Mouse (Mus musculus) kidney, adult 2 months (tissue): ENCODE measurements around the gene Catsper1. TPM values are rescaled to one million over a fixed set of nuclear protein-coding genes. Genes with fewer than 3 reads are reported as not detected.
A peak's percentile ranks its signal among the peaks of the same experiment; 100 is the strongest.

ENCODE experiments used
- DNase-seq: peaks from one replicate; pipeline ENCODE4 v3.0.0; 2021
- H3K27ac ChIP-seq: fragments of 200-500 bp; 2 replicates; pipeline ENCODE4 v1.5.1; 2012; ENCODE audit warnings: low read depth, low read length, control low read depth, inconsistent platforms; ENCODE audit not compliant: insufficient read depth
- H3K27me3 ChIP-seq: fragments of 200-500 bp; replicated peaks from 2 replicates; pipeline ENCODE4 v1.6.1; 2012; ENCODE audit warnings: mild to moderate bottlenecking, moderate library complexity, low read length, inconsistent platforms; ENCODE audit not compliant: control insufficient read depth, insufficient read depth
- H3K36me3 ChIP-seq: fragments of 200-500 bp; 2 replicates; pipeline ENCODE4 v1.6.1; 2012; ENCODE audit warnings: mild to moderate bottlenecking, moderate library complexity, low read length, inconsistent platforms; ENCODE audit not compliant: control insufficient read depth, insufficient read depth
- H3K4me1 ChIP-seq: fragments of 200-500 bp; 2 replicates; pipeline ENCODE4 v1.6.1; 2011; ENCODE audit warnings: low read length; ENCODE audit not compliant: control insufficient read depth, insufficient read depth
- H3K4me3 ChIP-seq: fragments of 200-500 bp; 2 replicates; pipeline ENCODE4 v1.5.1; 2011; ENCODE audit warnings: mild to moderate bottlenecking, low read depth, low read length, control low read depth; ENCODE audit not compliant: insufficient read depth
- CTCF ChIP-seq: fragments of 200-500 bp; conservative IDR thresholded peaks from 2 replicates; pipeline ENCODE4 v1.5.1; 2011; ENCODE audit warnings: low read depth, mild to moderate bottlenecking, control low read depth, low read length, moderate library complexity, mixed read lengths; ENCODE audit not compliant: insufficient read depth, insufficient read length
- POLR2A ChIP-seq: fragments of 200-500 bp; IDR thresholded peaks from one replicate; pipeline ENCODE4 v1.6.1; 2011; ENCODE audit warnings: low read depth, low read length, control low read depth
- WGBS: fragments of 180-500 bp; shearing (Covaris S2); methylation state at CpG from one replicate; pipeline ENCODE4 v1.1.7; 2018; 5-methylcytosine and 5-hydroxymethylcytosine counted together
- polyA plus RNA-seq: library from polyadenylated mRNA; depleted of rRNA; stranded (reverse); fragments of >200 nt; gene quantifications from 2 replicates; pipeline ENCODE4 v1.2.3, GENCODE M21; 2012

Gene Catsper1
- polyA plus RNA-seq, 1 experiment: not detected

DNA sequence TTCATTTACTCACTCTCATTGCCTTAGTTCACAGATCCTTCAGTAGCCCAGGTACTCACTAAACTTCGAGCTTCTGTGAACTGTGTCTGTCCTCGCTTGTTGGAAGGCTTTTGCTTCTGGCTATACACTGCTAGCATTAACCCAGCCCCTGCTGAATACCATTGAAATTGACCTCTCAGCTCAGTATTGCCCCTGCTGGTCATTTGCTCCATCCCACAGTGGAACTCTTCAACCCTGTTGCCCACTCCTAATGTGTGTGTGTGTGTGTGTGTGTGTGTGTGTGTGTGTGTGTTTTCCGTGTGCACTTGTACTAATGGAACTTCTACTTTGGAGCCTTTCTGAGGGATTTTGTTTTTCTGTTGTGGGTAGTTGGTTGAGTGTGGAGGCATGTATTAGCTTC lies 35.4 kb downstream of the Catsper1 start:
- 77% methylated on average over 3 of the region's 3 CpGs for WGBS
- peaks cover 9% of the 10 kb centered on the region for H3K4me1 ChIP-seq
- peaks cover 1% of the 10 kb centered on the region; the same call in 1 of the 2 replicates for H3K36me3 ChIP-seq
- no peak overlapping the region for H3K4me3 ChIP-seq
- no peak for DNase-seq
- TF ChIP-seq POLR2A: no peak
- no peak for TF ChIP-seq CTCF
- H3K27me3 ChIP-seq: no peaks in the 10 kb centered on the region
- H3K27ac ChIP-seq: no peak overlapping the region

DNA sequence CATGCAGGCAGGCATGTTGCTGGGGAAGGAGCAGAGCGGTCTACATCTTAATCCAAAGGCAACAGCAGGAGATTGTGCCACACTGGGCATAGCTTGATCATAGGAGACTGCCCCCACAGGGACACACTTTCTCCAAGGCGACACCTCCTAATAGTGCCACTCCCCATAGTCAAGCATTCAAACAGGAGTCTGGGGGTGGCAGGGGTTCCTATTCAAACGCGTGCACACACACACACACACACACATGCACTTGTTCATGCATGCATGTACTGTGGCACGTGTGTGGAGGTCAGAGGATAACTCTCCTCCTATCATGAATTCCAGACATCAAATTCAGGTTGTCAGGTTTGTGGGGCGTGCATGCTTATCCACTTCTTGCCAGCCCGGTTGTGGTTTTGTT lies 37.2 kb downstream of the Catsper1 start:
- TF ChIP-seq CTCF (no peak), POLR2A (no peak)
- H3K4me1 ChIP-seq: peaks cover 6% of the 10 kb centered on the region
- H3K36me3 ChIP-seq: peaks cover 1% of the 10 kb centered on the region; the same call in 1 of the 2 replicates
- H3K4me3 ChIP-seq: no peak overlapping the region
- WGBS: 94% methylated on average over 7 of the region's 7 CpGs
- no peaks in the 10 kb centered on the region for H3K27me3 ChIP-seq
- no peak for DNase-seq
- H3K27ac ChIP-seq: no peak overlapping the region

DNA sequence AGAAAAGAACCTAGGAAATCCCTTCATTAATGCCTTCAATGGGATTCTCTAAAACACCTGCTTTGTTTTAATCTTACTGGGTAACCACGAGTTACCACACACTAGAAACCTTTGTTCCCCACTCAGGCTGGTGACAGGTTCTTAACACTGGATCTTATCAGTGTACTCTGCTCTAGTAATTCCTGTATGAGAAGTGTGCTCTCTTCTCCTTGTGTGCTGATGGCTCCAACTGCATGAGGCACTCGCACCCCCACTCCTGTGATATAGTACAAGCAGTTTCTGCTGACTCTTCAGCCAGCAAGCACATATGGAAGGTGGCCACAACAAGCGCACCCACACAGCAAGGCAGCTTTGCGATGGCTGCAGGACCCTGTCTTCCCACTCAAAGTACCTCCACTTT lies 38.6 kb downstream of the Catsper1 start:
- Histone ChIP-seq H3K27ac (no peak overlapping the region), H3K27me3 (no peaks in the 10 kb centered on the region), H3K36me3 (peaks cover 1% of the 10 kb centered on the region; the same call in 1 of the 2 replicates), H3K4me3 (no peak overlapping the region), H3K4me1 (no peaks in the 10 kb centered on the region)
- no peak for TF ChIP-seq POLR2A
- no peak for DNase-seq
- WGBS: 90% methylated on average over 4 of the region's 4 CpGs

DNA sequence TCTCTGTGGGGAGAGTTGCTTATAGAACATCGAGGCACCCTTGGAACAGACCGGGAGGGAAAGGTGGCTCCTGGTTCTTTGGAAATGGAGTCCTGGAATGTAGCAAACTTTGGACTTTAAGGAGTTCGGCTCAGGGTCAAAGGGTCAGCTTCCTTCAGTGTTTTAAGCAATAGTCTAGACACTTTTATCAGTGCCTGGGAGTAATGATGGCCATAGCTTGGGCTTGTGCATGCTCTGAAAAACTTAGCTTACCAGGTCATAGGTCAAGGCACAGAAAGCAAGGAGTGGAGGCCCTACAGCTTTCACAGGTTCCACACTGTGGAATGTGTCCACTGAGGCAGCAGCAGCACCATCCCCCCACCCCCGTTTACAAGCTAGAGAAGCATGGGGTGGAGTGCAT lies 39.2 kb downstream of the Catsper1 start:
- Histone ChIP-seq H3K27me3 (no peaks in the 10 kb centered on the region), H3K4me3 (no peak overlapping the region), H3K27ac (no peak overlapping the region), H3K36me3 (peaks cover 1% of the 10 kb centered on the region; the same call in 1 of the 2 replicates), H3K4me1 (no peaks in the 10 kb centered on the region)
- TF ChIP-seq POLR2A (no peak), CTCF (no peak)
- peak; percentile 23 for DNase-seq
- WGBS: 54% methylated on average over 4 of the region's 4 CpGs

DNA sequence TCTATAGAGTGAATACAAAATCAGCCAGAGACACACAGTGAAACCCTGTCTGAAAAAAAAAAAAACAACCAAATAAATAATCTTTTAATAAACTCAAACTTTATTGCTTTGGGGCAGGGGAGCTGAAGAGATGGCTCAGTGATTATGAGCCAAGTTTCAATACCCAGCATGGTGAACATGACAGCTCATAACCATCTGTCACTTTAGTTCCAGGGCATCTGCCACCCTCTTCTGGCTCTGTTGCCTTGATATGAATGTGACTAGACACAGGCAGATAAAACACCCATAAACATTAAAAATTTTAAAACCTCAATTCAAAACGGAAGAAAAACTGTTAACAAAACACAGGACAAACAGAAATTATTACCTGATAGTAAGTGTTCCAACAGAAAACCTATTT lies 41.9 kb downstream of the Catsper1 start:
- H3K4me1 ChIP-seq: no peaks in the 10 kb centered on the region
- WGBS: 91% methylated on average over 1 of the region's 1 CpGs
- DNase-seq: no peak
- H3K4me3 ChIP-seq: no peak overlapping the region
- no peak overlapping the region for H3K27ac ChIP-seq
- TF ChIP-seq POLR2A: no peak
- TF ChIP-seq CTCF: no peak
- H3K36me3 ChIP-seq: peaks cover 9% of the 10 kb centered on the region
- H3K27me3 ChIP-seq: no peaks in the 10 kb centered on the region

DNA sequence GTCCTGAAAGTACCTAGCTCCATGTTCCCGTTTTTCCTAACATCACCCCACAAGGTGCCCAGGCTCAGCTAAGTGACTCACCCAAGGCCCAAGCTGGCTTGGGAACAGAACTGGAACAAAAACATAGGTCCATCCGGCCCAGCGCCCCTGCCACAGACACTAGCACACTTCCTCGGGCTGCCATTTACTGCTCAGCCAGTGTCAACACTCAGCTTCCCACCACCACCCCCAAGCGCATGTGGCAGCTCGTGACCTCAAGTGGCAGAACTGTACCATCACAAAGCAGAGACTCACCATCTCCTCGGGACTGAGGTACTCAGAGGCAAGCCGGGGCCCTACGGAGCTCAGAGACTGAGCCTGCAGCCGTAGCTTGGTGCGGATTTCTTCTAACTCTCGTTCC lies 47.8 kb downstream of the Catsper1 start:
- TF ChIP-seq CTCF: no peak
- Histone ChIP-seq H3K4me1 (peaks cover 11% of the 10 kb centered on the region; the same call in 1 of the 2 replicates), H3K4me3 (no peak overlapping the region), H3K36me3 (peaks cover 14% of the 10 kb centered on the region), H3K27me3 (no peaks in the 10 kb centered on the region), H3K27ac (no peak overlapping the region)
- no peak for DNase-seq
- 93% methylated on average over 12 of the region's 12 CpGs for WGBS

DNA sequence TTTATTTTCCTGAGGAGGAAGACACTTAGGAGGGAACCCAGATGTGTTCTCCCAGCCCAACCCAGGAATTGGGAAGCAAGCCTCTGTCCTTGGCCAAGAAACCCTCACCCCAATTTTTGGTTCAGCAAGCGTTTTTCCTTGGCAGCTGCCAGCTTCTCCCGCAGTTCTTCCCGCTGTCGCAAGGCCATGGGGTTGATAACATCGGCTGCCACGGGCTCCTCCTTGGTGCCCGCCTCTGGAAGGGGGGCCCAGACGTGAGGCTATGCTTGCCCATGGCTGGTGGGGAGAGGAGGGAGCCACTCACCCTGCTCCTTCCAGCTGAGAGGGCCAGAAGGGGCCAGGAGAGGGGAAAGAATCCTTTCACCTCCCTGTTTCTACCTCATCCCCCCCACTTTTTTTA lies 49.2 kb downstream of the Catsper1 start:
- TF ChIP-seq POLR2A (no peak), CTCF (no peak)
- WGBS: 91% methylated on average over 8 of the region's 8 CpGs
- no peak overlapping the region for H3K27ac ChIP-seq

GRCm38 (mm10) chr19:5388011-5388441 lies 52.5 kb downstream of the Catsper1 start:
- H3K4me1 ChIP-seq: peaks cover 11% of the 10 kb centered on the region; the same call in 1 of the 2 replicates
- peaks cover 3% of the 10 kb centered on the region; the same call in 1 of the 2 replicates for H3K36me3 ChIP-seq
- H3K27me3 ChIP-seq: no peaks in the 10 kb centered on the region
- peak; percentile 36 for DNase-seq
- WGBS: under 1% methylated on average over 43 of the region's 43 CpGs
- TF ChIP-seq CTCF (no peak), POLR2A (no peak)
- peak overlapping the region; percentile 75 for H3K27ac ChIP-seq
- peak overlapping the region; percentile 92 for H3K4me3 ChIP-seq

More for the DNA sequence above, 49.2 kb downstream of the Catsper1 start:
- Histone ChIP-seq H3K4me3 (no peak overlapping the region), H3K27me3 (no peaks in the 10 kb centered on the region), H3K4me1 (peaks cover 11% of the 10 kb centered on the region; the same call in 1 of the 2 replicates), H3K36me3 (peaks cover 14% of the 10 kb centered on the region)
- no peak for DNase-seq
